Mouse (Mus musculus): ENCODE measurements at regions not wholly inside any gene's neighbourhood (a gene's known extent, or its start where the extent isn't known, plus 50 kb on each side); places are given as distances from the start of the nearest gene placed in this dataset.

GRCm38 (mm10) chr17:66218321-66218720 is 95.0 kb downstream of the Ddx11 start:
- H3K27ac ChIP-seq (ENCODE audit: insufficient read depth, low read depth, low read length, poor library complexity, severe bottlenecking) = no peak overlapping the region
- in situ Hi-C loops (cut with MboI; ENCODE audit: low sequenced_read_pairs in 2 of 2, unreplicated experiment in 2 of 2) = no loop called here
- no peak for DNase-seq (ENCODE audit: low read depth, low spot score)
- no peaks in the 10 kb centered on the region for H3K36me3 ChIP-seq (ENCODE audit: control insufficient read depth, insufficient read depth, low read length, poor library complexity, severe bottlenecking)
- TF ChIP-seq ZNF384 (IDR thresholded peaks at IDR 0.05; ENCODE audit: low read depth, low read length) (no peak), ZC3H11A (IDR thresholded peaks at IDR 0.05; ENCODE audit: borderline replicate concordance, low read depth, low read length) (peak; percentile 5; the same call in 1 of the 2 replicates)
- H3K4me3 ChIP-seq (ENCODE audit: insufficient read depth in 1 of 2, low read depth in 1 of 2, low read length in 2 of 2, poor library complexity in 1 of 2, severe bottlenecking in 1 of 2) = no peak overlapping the region
- H3K4me1 ChIP-seq (ENCODE audit: control insufficient read depth in 2 of 2, insufficient read depth in 2 of 2, low read length in 2 of 2, poor library complexity in 1 of 2) = no peaks in the 10 kb centered on the region
- no peak overlapping the region for H3K9ac ChIP-seq (ENCODE audit: insufficient read depth, low read depth, low read length, poor library complexity, severe bottlenecking)
- no peaks in the 10 kb centered on the region for H3K9me3 ChIP-seq (ENCODE audit: control insufficient read depth, insufficient read depth, low read depth, low read length)

- no peak overlapping the region for H3K4me3 ChIP-seq (ENCODE audit: insufficient read depth in 1 of 2, low read depth in 1 of 2, low read length in 2 of 2, poor library complexity in 1 of 2, severe bottlenecking in 1 of 2)
- DNase-seq (ENCODE audit: low read depth, low spot score) = no peak
- no peaks in the 10 kb centered on the region for H3K9me3 ChIP-seq (ENCODE audit: control insufficient read depth, insufficient read depth, low read depth, low read length)
- H3K27ac ChIP-seq (ENCODE audit: insufficient read depth, low read depth, low read length, poor library complexity, severe bottlenecking) = no peak overlapping the region
- no peak for TF ChIP-seq CHD2 (IDR thresholded peaks at IDR 0.05; ENCODE audit: low read depth, low read length)
- TF ChIP-seq ZNF384 (IDR thresholded peaks at IDR 0.05; ENCODE audit: low read depth, low read length) = peak; percentile 76
- TF ChIP-seq HCFC1 (IDR thresholded peaks at IDR 0.05; ENCODE audit: borderline replicate concordance, insufficient read depth, low read length) = no peak
- TF ChIP-seq ZC3H11A (IDR thresholded peaks at IDR 0.05; ENCODE audit: borderline replicate concordance, low read depth, low read length) = no peak
- in situ Hi-C loops (cut with MboI; ENCODE audit: low sequenced_read_pairs in 2 of 2, unreplicated experiment in 2 of 2) = no loop called here
- H3K36me3 ChIP-seq (ENCODE audit: control insufficient read depth, insufficient read depth, low read length, poor library complexity, severe bottlenecking) = no peaks in the 10 kb centered on the region
- H3K9ac ChIP-seq (ENCODE audit: insufficient read depth, low read depth, low read length, poor library complexity, severe bottlenecking) = no peak overlapping the region
- H3K4me1 ChIP-seq (ENCODE audit: control insufficient read depth in 2 of 2, insufficient read depth in 2 of 2, low read length in 2 of 2, poor library complexity in 1 of 2) = peaks cover 2 to 5% of the 10 kb centered on the region in 2 experiments; a peak in 2 of 4 replicates
Observed at GRCm38 (mm10) chr17:66219669-66220435, 96.5 kb downstream of the Ddx11 start.

- no peaks in the 10 kb centered on the region for H3K36me3 ChIP-seq (ENCODE audit: control insufficient read depth, insufficient read depth, low read length, poor library complexity, severe bottlenecking)
- H3K27ac ChIP-seq (ENCODE audit: insufficient read depth, low read depth, low read length, poor library complexity, severe bottlenecking) = no peak overlapping the region
- no peak overlapping the region for H3K9ac ChIP-seq (ENCODE audit: insufficient read depth, low read depth, low read length, poor library complexity, severe bottlenecking)
- peak; percentile 88 for DNase-seq (ENCODE audit: low read depth, low spot score)
- TF ChIP-seq ZNF384 (IDR thresholded peaks at IDR 0.05; ENCODE audit: low read depth, low read length) (no peak), CHD2 (IDR thresholded peaks at IDR 0.05; ENCODE audit: low read depth, low read length) (no peak), HCFC1 (IDR thresholded peaks at IDR 0.05; ENCODE audit: borderline replicate concordance, insufficient read depth, low read length) (no peak), MAFK (IDR thresholded peaks at IDR 0.05; ENCODE audit: insufficient read depth, low read depth, low read length) (no peak), ZC3H11A (IDR thresholded peaks at IDR 0.05; ENCODE audit: borderline replicate concordance, low read depth, low read length) (peak; percentile 54; the same call in 1 of the 2 replicates)
- in situ Hi-C loops (cut with MboI; ENCODE audit: low sequenced_read_pairs in 2 of 2, unreplicated experiment in 2 of 2) = no loop called here
- H3K4me1 ChIP-seq (ENCODE audit: control insufficient read depth in 2 of 2, insufficient read depth in 2 of 2, low read length in 2 of 2, poor library complexity in 1 of 2) = peaks cover 2 to 5% of the 10 kb centered on the region in 2 experiments; a peak in 2 of 4 replicates
- no peak overlapping the region for H3K4me3 ChIP-seq (ENCODE audit: insufficient read depth in 1 of 2, low read depth in 1 of 2, low read length in 2 of 2, poor library complexity in 1 of 2, severe bottlenecking in 1 of 2)
- no peaks in the 10 kb centered on the region for H3K9me3 ChIP-seq (ENCODE audit: control insufficient read depth, insufficient read depth, low read depth, low read length)
Observed at GRCm38 (mm10) chr17:66221256-66221655, 97.9 kb downstream of the Ddx11 start.

- H3K9me3 ChIP-seq (ENCODE audit: control insufficient read depth, insufficient read depth, low read depth, low read length) = no peaks in the 10 kb centered on the region
- no peak for DNase-seq (ENCODE audit: low read depth, low spot score)
- H3K27ac ChIP-seq (ENCODE audit: insufficient read depth, low read depth, low read length, poor library complexity, severe bottlenecking) = no peak overlapping the region
- H3K4me3 ChIP-seq (ENCODE audit: insufficient read depth in 1 of 2, low read depth in 1 of 2, low read length in 2 of 2, poor library complexity in 1 of 2, severe bottlenecking in 1 of 2) = 0 out of 4 replicates have a peak overlapping the region, but pooled peaks of 1 of the 2 experiments have one; percentile 6
- TF ChIP-seq ZC3H11A (IDR thresholded peaks at IDR 0.05; ENCODE audit: borderline replicate concordance, low read depth, low read length) (no peak), ZNF384 (IDR thresholded peaks at IDR 0.05; ENCODE audit: low read depth, low read length) (peak; percentile 48; the same call in 1 of the 2 replicates)
- in situ Hi-C loops (cut with MboI; ENCODE audit: low sequenced_read_pairs in 2 of 2, unreplicated experiment in 2 of 2) = no loop called here
- peaks cover 2 to 5% of the 10 kb centered on the region in 2 experiments; a peak in 2 of 4 replicates for H3K4me1 ChIP-seq (ENCODE audit: control insufficient read depth in 2 of 2, insufficient read depth in 2 of 2, low read length in 2 of 2, poor library complexity in 1 of 2)
- H3K9ac ChIP-seq (ENCODE audit: insufficient read depth, low read depth, low read length, poor library complexity, severe bottlenecking) = no peak overlapping the region
- H3K36me3 ChIP-seq (ENCODE audit: control insufficient read depth, insufficient read depth, low read length, poor library complexity, severe bottlenecking) = no peaks in the 10 kb centered on the region; the same call in 1 of the 2 replicates
Observed at GRCm38 (mm10) chr17:66223711-66224110, 100.4 kb downstream of the Ddx11 start.

- H3K36me3 ChIP-seq (ENCODE audit: control insufficient read depth, insufficient read depth, low read length, poor library complexity, severe bottlenecking) = no peaks in the 10 kb centered on the region; the same call in 1 of the 2 replicates
- in situ Hi-C loops (cut with MboI; ENCODE audit: low sequenced_read_pairs in 2 of 2, unreplicated experiment in 2 of 2) = no loop called here
- no peak overlapping the region for H3K9ac ChIP-seq (ENCODE audit: insufficient read depth, low read depth, low read length, poor library complexity, severe bottlenecking)
- H3K27ac ChIP-seq (ENCODE audit: insufficient read depth, low read depth, low read length, poor library complexity, severe bottlenecking) = no peak overlapping the region
- no peak for DNase-seq (ENCODE audit: low read depth, low spot score)
- no peak overlapping the region for H3K4me3 ChIP-seq (ENCODE audit: insufficient read depth in 1 of 2, low read depth in 1 of 2, low read length in 2 of 2, poor library complexity in 1 of 2, severe bottlenecking in 1 of 2)
- no peaks in the 10 kb centered on the region for H3K9me3 ChIP-seq (ENCODE audit: control insufficient read depth, insufficient read depth, low read depth, low read length)
- TF ChIP-seq ZNF384 (IDR thresholded peaks at IDR 0.05; ENCODE audit: low read depth, low read length) = no peak
- no peak for TF ChIP-seq MAFK (IDR thresholded peaks at IDR 0.05; ENCODE audit: insufficient read depth, low read depth, low read length)
- no peak for TF ChIP-seq CHD2 (IDR thresholded peaks at IDR 0.05; ENCODE audit: low read depth, low read length)
- TF ChIP-seq ZC3H11A (IDR thresholded peaks at IDR 0.05; ENCODE audit: borderline replicate concordance, low read depth, low read length) = no peak
- no peak for TF ChIP-seq HCFC1 (IDR thresholded peaks at IDR 0.05; ENCODE audit: borderline replicate concordance, insufficient read depth, low read length)
- H3K4me1 ChIP-seq (ENCODE audit: control insufficient read depth in 2 of 2, insufficient read depth in 2 of 2, low read length in 2 of 2, poor library complexity in 1 of 2) = peaks cover 2 to 5% of the 10 kb centered on the region in 2 experiments; a peak in 2 of 4 replicates
Observed at GRCm38 (mm10) chr17:66224241-66224640, 100.9 kb downstream of the Ddx11 start.
